Mouse (Mus musculus) lung, adult 2 months (tissue): ENCODE measurements at regions not wholly inside any gene's neighbourhood (a gene's known extent, or its start where the extent isn't known, plus 50 kb on each side); places are given as distances from the start of the nearest gene placed in this dataset.

Source experiments
- CTCF ChIP-seq: fragments of 200-500 bp; IDR thresholded peaks from 2 replicates; pipeline ENCODE4 v1.5.1; 2011; ENCODE audit warnings: mild to moderate bottlenecking, low read length, control low read depth; ENCODE audit not compliant: insufficient read depth
- POLR2A ChIP-seq: fragments of 200-500 bp; IDR thresholded peaks from 2 replicates; pipeline ENCODE4 v1.6.1; 2011; ENCODE audit warnings: low read depth, mild to moderate bottlenecking, control low read depth, low read length, borderline replicate concordance; ENCODE audit errors: extremely low read depth

DNA sequence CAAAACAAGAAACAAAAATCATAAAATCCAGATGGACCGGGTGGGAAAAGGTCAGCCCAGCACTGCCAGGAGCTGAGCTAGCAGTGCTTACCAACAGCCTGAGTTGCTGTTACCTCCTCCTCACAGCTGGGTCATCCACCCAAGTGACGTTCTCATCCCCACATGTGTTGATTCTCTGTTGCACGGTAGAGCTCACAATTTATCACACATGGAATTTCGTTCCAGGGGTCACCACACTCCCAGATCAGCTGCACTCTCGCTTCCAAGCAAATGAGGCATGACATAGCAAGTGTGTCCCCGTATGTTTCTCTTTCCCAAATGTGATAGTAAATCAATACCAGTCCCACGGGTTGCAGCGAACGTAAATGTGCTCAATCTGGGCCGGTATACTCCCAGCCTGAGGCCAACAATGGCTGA, 445.1 kb upstream of the Mctp2 start:
- TF ChIP-seq POLR2A: no peak
- TF ChIP-seq CTCF: no peak
